Mouse (Mus musculus): ENCODE data around the gene Spaca5.

Spaca5 gene

DNA sequence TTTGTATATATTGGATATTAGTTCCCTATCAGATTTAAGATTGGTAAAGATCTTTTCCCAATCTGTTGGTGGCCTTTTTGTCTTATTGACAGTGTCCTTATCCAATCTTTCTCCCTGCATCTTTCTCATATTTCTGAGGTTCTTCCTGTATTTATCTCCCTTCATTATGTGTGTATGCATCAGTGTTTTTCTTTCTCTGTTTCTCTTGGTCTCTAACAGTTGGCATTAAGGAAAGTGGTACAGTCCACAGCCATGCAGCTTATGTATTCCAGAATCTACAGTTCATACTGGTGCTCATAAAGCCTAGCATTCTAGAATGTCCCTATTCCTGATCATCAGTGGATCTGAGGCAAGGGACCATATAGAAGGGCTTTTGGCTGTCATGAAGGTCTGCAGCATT, at the start of gene Spaca5:
Spaca5 (plus strand) TSS at position 301 of the 400 bp plus-strand sequence.
- DNase-seq: no peak

DNA sequence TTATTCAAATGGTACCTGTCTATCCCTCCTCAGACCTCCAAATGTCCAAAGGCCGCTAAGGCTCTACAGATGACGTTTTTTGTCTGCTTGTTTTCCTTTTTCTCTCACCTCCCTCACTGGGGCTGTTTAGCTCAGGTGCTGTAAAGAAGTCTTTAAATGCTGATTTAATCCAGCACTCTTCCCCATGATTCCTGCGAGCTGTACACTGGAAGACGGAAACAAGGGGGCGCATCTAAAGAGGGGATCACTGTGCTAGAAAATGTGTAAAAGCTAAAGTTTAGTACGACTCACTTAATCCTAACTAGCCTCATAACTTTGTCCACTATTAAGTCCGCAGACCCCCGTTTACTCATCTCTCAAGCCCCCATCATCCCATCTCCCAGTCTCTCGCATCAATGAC, 6.7 kb upstream of the Spaca5 start:
- no peak for DNase-seq

DNA sequence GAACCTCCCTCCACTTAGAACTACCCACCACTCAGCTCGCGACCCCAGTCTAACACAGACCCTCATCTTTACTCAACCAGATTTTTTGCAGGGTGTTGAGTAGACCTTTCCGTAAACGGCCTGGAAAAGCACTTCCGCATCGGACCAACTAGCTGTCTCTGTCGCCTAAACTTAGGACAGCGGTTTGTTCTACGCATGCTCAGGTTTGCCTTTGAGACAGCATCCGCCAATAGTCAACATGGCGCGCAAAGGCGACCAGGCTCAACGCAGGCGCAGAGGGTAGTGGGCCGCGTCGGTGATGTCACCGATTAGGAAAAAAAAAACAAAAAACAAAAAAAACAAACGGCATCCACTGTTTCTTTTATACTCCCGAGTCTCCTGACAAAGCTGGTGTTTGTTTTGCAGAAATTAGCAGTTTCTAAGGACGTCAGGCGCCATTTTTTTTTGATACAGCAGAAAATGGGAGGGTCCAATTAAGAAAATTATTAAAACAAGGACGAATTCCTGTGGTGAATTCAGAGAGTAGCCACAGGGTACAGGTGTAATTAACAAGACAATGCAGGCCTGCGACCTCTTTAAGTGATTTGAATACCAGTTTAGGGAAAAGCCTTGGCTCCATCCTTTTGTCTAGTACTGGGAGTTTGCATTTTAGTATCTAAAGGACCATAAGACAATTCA, 6.2 kb upstream of the Spaca5 start, which contains the start of gene Zfp182:
Zfp182 (minus strand) TSS at position 451 of the 678 bp plus-strand sequence.
- DNase-seq: peak; percentile 67 to 78

DNA sequence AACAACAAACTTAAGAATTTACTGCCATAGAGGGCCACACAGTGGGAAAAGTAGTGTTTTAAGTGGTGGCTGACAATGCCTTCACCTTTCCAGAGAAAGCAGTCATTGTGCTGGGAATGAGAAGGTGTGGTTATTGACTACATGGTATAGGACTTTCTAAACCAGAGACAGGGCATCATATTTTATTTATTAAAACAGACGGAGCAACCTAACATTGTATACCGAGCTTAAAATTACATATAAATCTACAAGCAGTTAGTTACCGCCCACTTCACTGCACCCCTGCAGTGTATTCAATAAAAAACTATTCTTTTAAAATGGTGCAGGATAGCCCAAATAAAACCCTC, 5.7 kb upstream of the Spaca5 start:
- no peak for DNase-seq

DNA sequence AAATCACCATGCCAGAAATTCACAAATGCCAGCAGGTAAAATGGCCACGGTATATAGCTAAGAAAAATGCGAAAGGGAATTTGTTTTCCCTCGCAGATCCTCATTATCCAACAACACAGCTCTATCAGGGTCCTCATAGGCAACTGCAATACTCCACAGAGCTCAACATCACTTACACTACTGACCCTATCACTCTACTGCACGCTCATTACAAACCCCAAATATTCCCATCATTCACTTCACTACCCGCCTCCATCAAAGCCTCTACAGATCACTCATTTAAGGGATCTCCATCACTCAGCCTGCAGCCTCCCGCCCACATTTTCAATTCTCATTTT, 20.4 kb downstream of the Spaca5 start:
- no peak for DNase-seq

DNA sequence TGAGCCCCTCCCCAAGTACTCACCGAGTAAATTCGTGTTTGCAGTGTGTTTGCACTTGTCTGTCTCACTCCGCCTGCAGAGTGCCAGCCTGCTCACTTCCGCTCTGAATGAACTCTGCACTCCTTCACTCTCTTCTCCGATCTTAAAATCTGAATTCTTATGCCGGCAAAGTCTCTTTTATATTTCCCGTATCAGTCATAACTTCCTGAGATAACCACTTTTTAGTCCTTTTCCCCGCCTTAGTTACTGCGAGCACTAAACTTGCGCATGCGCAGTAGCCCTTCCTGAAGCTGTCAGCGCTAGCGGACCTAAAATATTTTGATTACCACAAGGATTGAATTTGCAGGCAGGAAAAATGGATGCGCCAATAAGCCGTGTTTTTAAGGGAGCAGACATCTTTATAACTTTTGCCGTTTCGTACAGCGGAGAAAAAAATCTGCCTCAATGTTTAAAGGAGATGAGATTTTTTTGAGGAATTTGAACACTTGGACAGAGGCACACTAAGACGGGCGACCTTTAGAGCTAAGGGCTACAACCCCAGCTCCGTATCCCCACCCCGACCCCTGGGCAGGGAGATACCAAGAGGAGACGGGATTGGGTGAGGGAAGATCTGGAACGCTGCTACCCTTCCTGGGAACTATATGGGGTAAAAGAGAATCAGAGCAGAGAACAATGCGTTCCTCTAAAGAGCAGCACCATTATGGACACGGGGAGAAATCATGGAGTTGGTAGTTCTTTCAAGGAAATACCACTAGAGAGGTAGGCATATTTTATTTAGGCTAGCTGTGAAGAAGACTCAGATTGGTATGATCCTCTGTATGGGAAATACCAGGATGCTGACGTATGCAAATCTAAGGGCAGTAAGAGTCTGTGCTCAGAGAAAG, 21.0 kb downstream of the Spaca5 start, which contains the start of gene Zfp300:
Zfp300 (minus strand) TSS at position 545 of the 884 bp plus-strand sequence.
- DNase-seq: peak; percentile 53 to 55

DNA sequence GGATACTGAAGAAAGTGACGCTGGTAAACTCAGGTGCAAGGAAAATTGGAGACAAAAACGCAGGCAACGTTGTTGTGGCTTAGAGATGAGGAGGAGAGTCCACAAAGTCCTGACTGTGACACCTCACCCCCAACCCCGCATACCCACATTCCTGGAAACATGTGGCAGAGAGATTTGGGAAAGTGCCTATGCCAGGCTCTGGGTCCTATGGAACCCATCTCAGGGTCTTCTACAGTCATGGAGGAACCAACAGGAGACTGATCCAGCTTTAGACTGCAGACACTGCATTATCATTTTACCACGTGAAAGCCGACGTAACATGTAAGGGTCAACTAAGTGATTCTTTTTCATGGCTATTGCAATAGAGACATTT, 21.6 kb downstream of the Spaca5 start:
- no peak for DNase-seq

DNA sequence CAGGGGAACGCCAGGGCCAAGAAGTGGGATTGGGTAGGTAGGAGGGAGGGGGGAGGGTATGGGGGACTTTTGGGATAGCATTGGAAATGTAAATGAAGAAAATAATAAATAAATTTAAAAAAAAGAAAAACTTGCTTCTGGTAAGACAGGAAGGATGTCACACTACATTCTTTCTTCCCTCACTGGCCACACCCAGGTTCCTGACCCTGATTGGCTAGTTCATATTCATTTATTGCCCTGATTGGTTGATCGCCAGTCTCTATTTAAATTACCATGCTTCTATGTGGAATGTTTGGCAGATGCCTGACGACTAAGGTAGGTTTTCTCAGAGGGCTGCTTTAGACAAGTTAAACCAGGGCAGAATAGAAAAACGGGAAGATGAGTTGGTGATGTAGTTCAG, 47.3 kb downstream of the Spaca5 start, which contains the start of gene Ssxa1:
Ssxa1 (plus strand) TSS at position 301 of the 400 bp plus-strand sequence.
- no peak for DNase-seq
